Mouse (Mus musculus): ENCODE measurements at regions not wholly inside any gene's neighbourhood (a gene's known extent, or its start where the extent isn't known, plus 50 kb on each side); places are given as distances from the start of the nearest gene placed in this dataset.

GRCm38 (mm10) chr6:31190628-31191373 is 207.7 kb upstream of the Mkln1 start:
- 38% methylated on average over 5 of the region's 5 CpGs for WGBS
- peak; percentile 75 for TF ChIP-seq CTCF (IDR thresholded peaks at IDR 0.05; ENCODE audit: low read depth)
- DNase-seq (ENCODE audit: low spot score), result peak; percentile 75
- Histone ChIP-seq H3K9me3 (replicated peaks; ENCODE audit: low read length) (no peaks in the 10 kb centered on the region), H3K4me1 (replicated peaks; ENCODE audit: insufficient read depth, low read length) (no peaks in the 10 kb centered on the region), H3K27ac (no peak overlapping the region), H3K9ac (ENCODE audit: low read depth, low read length) (no peak overlapping the region), H3K36me3 (ENCODE audit: insufficient read depth, low read length) (no peaks in the 10 kb centered on the region), H3K27me3 (ENCODE audit: insufficient read depth, low read length) (no peaks in the 10 kb centered on the region), H3K4me2 (ENCODE audit: low read length) (no peak overlapping the region), H3K4me3 (replicated peaks; ENCODE audit: low read depth, low read length) (no peak overlapping the region)
- ATAC-seq (replicated peaks; ENCODE audit: low FRiP score, low read depth), result no peak

- no peak for TF ChIP-seq CTCF (IDR thresholded peaks at IDR 0.05; ENCODE audit: low read depth)
- Histone ChIP-seq H3K27ac (no peak overlapping the region), H3K4me3 (replicated peaks; ENCODE audit: low read depth, low read length) (no peak overlapping the region), H3K9me3 (replicated peaks; ENCODE audit: low read length) (no peaks in the 10 kb centered on the region), H3K9ac (ENCODE audit: low read depth, low read length) (no peak overlapping the region), H3K27me3 (ENCODE audit: insufficient read depth, low read length) (no peaks in the 10 kb centered on the region), H3K4me1 (replicated peaks; ENCODE audit: insufficient read depth, low read length) (no peaks in the 10 kb centered on the region), H3K4me2 (ENCODE audit: low read length) (no peak overlapping the region), H3K36me3 (ENCODE audit: insufficient read depth, low read length) (no peaks in the 10 kb centered on the region)
- DNase-seq (ENCODE audit: low spot score) (no peak), ATAC-seq (replicated peaks; ENCODE audit: low FRiP score, low read depth) (no peak)
- 90% methylated on average over 14 of the region's 14 CpGs for WGBS
These were observed 207.0 kb upstream of the Mkln1 start for GRCm38 (mm10) chr6:31191577-31191976.

GRCm38 (mm10) chr6:31192197-31192596 is 206.3 kb upstream of the Mkln1 start:
- 92% methylated on average over 4 of the region's 4 CpGs for WGBS
- no peak overlapping the region for H3K4me2 ChIP-seq (ENCODE audit: low read length)
- no peaks in the 10 kb centered on the region for H3K36me3 ChIP-seq (ENCODE audit: insufficient read depth, low read length)
- H3K9ac ChIP-seq (ENCODE audit: low read depth, low read length), result no peak overlapping the region
- H3K4me3 ChIP-seq (replicated peaks; ENCODE audit: low read depth, low read length), result no peak overlapping the region
- no peaks in the 10 kb centered on the region for H3K4me1 ChIP-seq (replicated peaks; ENCODE audit: insufficient read depth, low read length)
- DNase-seq (ENCODE audit: low spot score) (no peak), ATAC-seq (replicated peaks; ENCODE audit: low FRiP score, low read depth) (no peak)
- no peak for TF ChIP-seq CTCF (IDR thresholded peaks at IDR 0.05; ENCODE audit: low read depth)
- no peak overlapping the region for H3K27ac ChIP-seq
- no peaks in the 10 kb centered on the region for H3K27me3 ChIP-seq (ENCODE audit: insufficient read depth, low read length)
- H3K9me3 ChIP-seq (replicated peaks; ENCODE audit: low read length), result no peaks in the 10 kb centered on the region

- ATAC-seq (replicated peaks; ENCODE audit: low FRiP score, low read depth) (no peak), DNase-seq (ENCODE audit: low spot score) (no peak)
- no peak overlapping the region for H3K27ac ChIP-seq
- H3K4me1 ChIP-seq (replicated peaks; ENCODE audit: insufficient read depth, low read length), result no peaks in the 10 kb centered on the region
- no peaks in the 10 kb centered on the region for H3K36me3 ChIP-seq (ENCODE audit: insufficient read depth, low read length)
- WGBS, result 84% methylated on average over 5 of the region's 5 CpGs
- H3K4me3 ChIP-seq (replicated peaks; ENCODE audit: low read depth, low read length), result no peak overlapping the region
- H3K9ac ChIP-seq (ENCODE audit: low read depth, low read length), result no peak overlapping the region
- H3K27me3 ChIP-seq (ENCODE audit: insufficient read depth, low read length), result no peaks in the 10 kb centered on the region
- no peak for TF ChIP-seq CTCF (IDR thresholded peaks at IDR 0.05; ENCODE audit: low read depth)
- no peaks in the 10 kb centered on the region for H3K9me3 ChIP-seq (replicated peaks; ENCODE audit: low read length)
- no peak overlapping the region for H3K4me2 ChIP-seq (ENCODE audit: low read length)
These were observed 205.3 kb upstream of the Mkln1 start for GRCm38 (mm10) chr6:31193202-31193601.

GRCm38 (mm10) chr6:31197631-31198338 is 200.8 kb upstream of the Mkln1 start:
- Histone ChIP-seq H3K27ac (no peak overlapping the region), H3K4me2 (ENCODE audit: low read length) (no peak overlapping the region), H3K27me3 (ENCODE audit: insufficient read depth, low read length) (no peaks in the 10 kb centered on the region), H3K9ac (ENCODE audit: low read depth, low read length) (no peak overlapping the region), H3K4me1 (replicated peaks; ENCODE audit: insufficient read depth, low read length) (no peaks in the 10 kb centered on the region), H3K4me3 (replicated peaks; ENCODE audit: low read depth, low read length) (no peak overlapping the region), H3K36me3 (ENCODE audit: insufficient read depth, low read length) (no peaks in the 10 kb centered on the region), H3K9me3 (replicated peaks; ENCODE audit: low read length) (no peaks in the 10 kb centered on the region)
- 52% methylated on average over 4 of the region's 4 CpGs for WGBS
- TF ChIP-seq CTCF (IDR thresholded peaks at IDR 0.05; ENCODE audit: low read depth), result peak; percentile 51
- DNase-seq (ENCODE audit: low spot score), result no peak
- ATAC-seq (replicated peaks; ENCODE audit: low FRiP score, low read depth), result no peak

GRCm38 (mm10) chr6:31198340-31198739 is 200.2 kb upstream of the Mkln1 start:
- H3K27me3 ChIP-seq (ENCODE audit: insufficient read depth, low read length), result no peaks in the 10 kb centered on the region
- no peak overlapping the region for H3K4me3 ChIP-seq (replicated peaks; ENCODE audit: low read depth, low read length)
- no peak for TF ChIP-seq CTCF (IDR thresholded peaks at IDR 0.05; ENCODE audit: low read depth)
- no peak overlapping the region for H3K4me2 ChIP-seq (ENCODE audit: low read length)
- ATAC-seq (replicated peaks; ENCODE audit: low FRiP score, low read depth) (no peak), DNase-seq (ENCODE audit: low spot score) (no peak)
- H3K36me3 ChIP-seq (ENCODE audit: insufficient read depth, low read length), result no peaks in the 10 kb centered on the region
- no peak overlapping the region for H3K27ac ChIP-seq
- WGBS, result 57% methylated on average over 8 of the region's 8 CpGs
- H3K9ac ChIP-seq (ENCODE audit: low read depth, low read length), result no peak overlapping the region
- H3K9me3 ChIP-seq (replicated peaks; ENCODE audit: low read length), result no peaks in the 10 kb centered on the region
- no peaks in the 10 kb centered on the region for H3K4me1 ChIP-seq (replicated peaks; ENCODE audit: insufficient read depth, low read length)

Data from kidney, postnatal 0 days (tissue).